Mouse (Mus musculus) olfactory bulb, adult 2 months (tissue): ENCODE measurements around the gene Zfhx3. TPM values are rescaled to one million over a fixed set of nuclear protein-coding genes. Genes with fewer than 3 reads are reported as not detected.
A peak's percentile ranks its signal among the peaks of the same experiment; 100 is the strongest.

Experiments used
- H3K27ac ChIP-seq: fragments of 200-500 bp; 2 replicates; pipeline ENCODE4 v1.5.1; 2012; ENCODE audit warnings: low read depth, low read length; ENCODE audit not compliant: insufficient read depth
- H3K4me1 ChIP-seq: fragments of 200-500 bp; 2 replicates; pipeline ENCODE4 v1.6.1; 2012; ENCODE audit warnings: low read length; ENCODE audit not compliant: control insufficient read depth, insufficient read depth
- H3K4me3 ChIP-seq: fragments of 200-500 bp; 2 replicates; pipeline ENCODE4 v1.5.1; 2012; ENCODE audit warnings: mild to moderate bottlenecking, low read depth, low read length, moderate library complexity; ENCODE audit not compliant: insufficient read depth
- CTCF ChIP-seq: fragments of 200-500 bp; IDR thresholded peaks from 2 replicates; pipeline ENCODE4 v1.5.1; 2012; ENCODE audit warnings: low read depth, mild to moderate bottlenecking, low read length, moderate library complexity; ENCODE audit not compliant: insufficient read depth
- POLR2A ChIP-seq: fragments of 200-500 bp; IDR thresholded peaks from 2 replicates; pipeline ENCODE4 v1.6.1; 2012; ENCODE audit warnings: mild to moderate bottlenecking, low read depth, low read length, moderate library complexity; ENCODE audit not compliant: insufficient read depth
- WGBS: fragments of 180-500 bp; shearing (Covaris S2); methylation state at CpG from one replicate; pipeline ENCODE4 v1.1.7; 2018; 5-methylcytosine and 5-hydroxymethylcytosine counted together
- polyA plus RNA-seq: library from polyadenylated mRNA; stranded (reverse); fragments of >200 nt; gene quantifications from 2 replicates; pipeline ENCODE4 v1.2.4, GENCODE M21; 2012; ENCODE audit warnings: low replicate concordance; ENCODE audit not compliant: missing spikeins, insufficient read depth, insufficient read length

Gene Zfhx3
- polyA plus RNA-seq, 1 experiment: not detected

DNA sequence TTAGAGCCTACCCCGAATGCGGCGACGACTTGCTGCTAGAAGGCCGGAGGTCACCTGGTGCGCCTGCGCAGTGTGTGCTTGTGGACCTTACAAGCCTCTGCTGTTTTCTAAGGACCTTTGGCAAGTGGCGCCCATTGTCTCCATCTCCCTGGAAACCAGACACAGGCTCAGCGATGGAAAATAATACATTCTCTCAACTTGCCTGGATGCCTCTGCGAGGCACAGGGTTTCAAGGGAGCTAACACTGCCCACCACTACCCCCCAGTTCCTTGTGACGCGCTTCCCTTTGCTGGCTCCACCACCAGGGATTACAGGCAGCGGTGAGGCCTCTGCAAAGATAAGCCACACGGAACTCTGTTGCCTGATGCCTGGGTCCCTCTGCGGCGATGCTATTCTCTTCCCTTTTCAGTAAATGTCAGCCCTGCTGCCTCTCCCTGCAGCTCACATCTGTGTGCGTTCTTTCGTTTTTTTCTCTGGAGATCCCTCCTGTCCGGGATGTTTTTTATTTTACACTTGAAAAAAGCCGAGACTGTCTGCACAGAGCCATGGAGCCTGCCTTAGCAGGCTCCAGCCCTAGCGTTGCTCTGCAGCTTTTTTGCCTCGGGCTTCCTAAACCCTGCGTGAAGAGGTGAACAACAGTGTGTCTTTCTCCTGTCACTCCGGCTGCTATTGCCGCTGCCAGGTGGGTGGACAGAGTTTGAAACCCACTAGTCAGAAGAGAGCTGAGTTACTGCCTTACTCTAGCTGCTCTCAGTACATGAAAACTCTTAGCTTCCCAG, 464.5 kb downstream of the Zfhx3 start:
- TF ChIP-seq POLR2A (no peak), CTCF (no peak)
- WGBS: 15% methylated on average over 25 of the region's 25 CpGs
- Histone ChIP-seq H3K4me1 (peaks cover 10% of the 10 kb centered on the region), H3K4me3 (peak overlapping the region; percentile 6), H3K27ac (no peak overlapping the region)

DNA sequence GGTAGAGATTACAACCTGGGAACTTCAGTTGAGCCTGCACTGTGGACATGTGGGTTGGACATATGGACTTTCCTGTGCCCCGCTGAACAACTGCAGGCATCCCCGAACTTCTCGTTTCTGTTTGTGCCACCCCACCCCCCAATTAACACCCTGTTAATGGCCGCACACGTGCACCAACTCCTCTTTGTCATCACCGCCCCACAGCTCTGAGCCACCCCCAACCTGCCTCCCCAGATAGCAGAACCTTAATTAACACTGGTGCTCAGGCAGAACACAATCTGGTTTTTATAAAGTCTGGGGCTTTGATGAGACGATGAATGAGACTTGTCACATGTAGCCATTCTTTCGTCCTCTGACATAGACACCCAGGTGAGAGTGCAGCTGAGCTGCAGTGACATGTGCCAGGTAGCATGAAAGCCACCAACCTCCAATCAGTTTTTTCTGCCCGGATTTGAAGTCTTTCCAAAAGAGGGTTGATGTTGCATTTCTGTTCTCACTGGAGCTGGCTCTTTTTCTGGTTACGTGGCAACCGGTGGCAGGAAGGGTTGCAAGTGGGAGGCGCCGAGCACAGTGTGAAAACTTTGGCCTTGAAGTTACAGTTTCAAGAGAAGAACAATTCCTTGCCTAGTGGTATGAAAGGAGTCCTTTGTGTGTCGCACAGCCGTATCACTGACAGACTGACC, 476.9 kb downstream of the Zfhx3 start:
- Histone ChIP-seq H3K27ac (no peak overlapping the region), H3K4me3 (no peak overlapping the region), H3K4me1 (peaks cover 5% of the 10 kb centered on the region; the same call in 1 of the 2 replicates)
- no peak for TF ChIP-seq CTCF
- no peak for TF ChIP-seq POLR2A
- 25% methylated on average over 15 of the region's 15 CpGs for WGBS

DNA sequence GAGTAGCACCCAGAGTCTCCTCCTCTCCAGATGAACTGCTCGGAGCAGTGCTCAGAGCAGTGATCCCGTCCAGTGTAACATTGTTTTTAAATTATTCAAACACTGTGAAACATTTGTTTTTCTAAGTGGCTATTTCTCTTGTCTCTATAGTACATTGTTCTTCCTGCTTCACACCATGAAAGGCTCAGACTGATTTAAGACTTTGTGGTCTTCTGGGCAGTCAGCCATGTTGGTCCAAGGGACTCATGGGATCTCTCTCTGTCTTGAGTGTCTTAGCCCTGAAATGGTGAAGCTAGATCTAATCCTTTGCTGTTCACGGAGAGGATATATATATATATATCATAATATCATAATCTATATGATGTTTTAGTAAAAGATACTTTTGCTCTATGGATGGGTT, 480.1 kb downstream of the Zfhx3 start:
- WGBS: 80% methylated on average over 3 of the region's 3 CpGs
- Histone ChIP-seq H3K27ac (no peak overlapping the region), H3K4me3 (no peak overlapping the region), H3K4me1 (peaks cover 5% of the 10 kb centered on the region; the same call in 1 of the 2 replicates)
- TF ChIP-seq POLR2A: no peak
- TF ChIP-seq CTCF: no peak

DNA sequence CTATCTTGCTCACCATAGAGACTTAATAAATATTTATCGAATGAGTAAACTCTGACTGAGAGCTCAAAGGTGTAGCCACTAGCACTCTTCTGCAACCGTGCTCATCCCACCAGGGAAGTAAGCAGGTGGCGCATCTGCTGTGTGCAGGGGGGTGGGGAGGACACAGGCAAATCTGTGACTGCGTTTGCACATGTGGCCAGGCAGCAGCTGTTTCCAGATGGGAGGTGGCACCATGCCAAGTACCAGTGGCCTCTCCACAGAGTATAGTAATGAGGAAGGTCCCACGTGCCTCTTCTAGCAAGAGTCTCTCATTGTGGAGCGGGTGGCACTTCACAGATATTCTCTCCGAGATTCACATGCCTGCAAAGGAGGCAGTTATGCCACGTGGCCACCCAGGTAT, 481.9 kb downstream of the Zfhx3 start:
- no peak overlapping the region for H3K27ac ChIP-seq
- TF ChIP-seq POLR2A (no peak), CTCF (no peak)
- 70% methylated on average over 8 of the region's 8 CpGs for WGBS

GRCm38 (mm10) chr8:108433321-108433720, 490.9 kb downstream of the Zfhx3 start:
- 42% methylated on average over 5 of the region's 5 CpGs for WGBS

More for the DNA sequence above, 481.9 kb downstream of the Zfhx3 start:
- peaks cover 2% of the 10 kb centered on the region; the same call in 1 of the 2 replicates for H3K4me1 ChIP-seq
- no peak overlapping the region for H3K4me3 ChIP-seq

DNA sequence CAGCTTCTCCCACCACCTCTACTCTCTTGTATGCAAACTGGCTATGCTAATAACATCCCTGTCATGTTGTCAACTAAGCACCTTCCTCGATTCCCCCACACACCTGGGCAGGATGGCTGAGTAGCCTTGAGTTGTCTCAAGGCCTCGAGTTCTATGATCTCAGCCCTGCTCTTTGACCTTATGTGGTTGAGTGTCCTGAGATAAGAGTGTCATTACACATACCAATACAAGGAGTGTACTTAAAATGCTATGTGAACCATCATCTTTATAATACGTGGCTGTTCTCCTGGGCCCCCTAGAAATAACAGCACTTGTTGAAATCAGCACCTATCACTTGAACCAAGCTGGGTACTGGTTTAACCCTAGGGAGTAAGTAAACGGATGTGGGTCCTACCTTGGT, 492.1 kb downstream of the Zfhx3 start:
- TF ChIP-seq CTCF (no peak), POLR2A (no peak)
- no peaks in the 10 kb centered on the region for H3K4me1 ChIP-seq
- 95% methylated on average over 4 of the region's 4 CpGs for WGBS
- H3K4me3 ChIP-seq: no peak overlapping the region
- H3K27ac ChIP-seq: no peak overlapping the region

More at GRCm38 (mm10) chr8:108433321-108433720, 490.9 kb downstream of the Zfhx3 start:
- Histone ChIP-seq H3K4me3 (no peak overlapping the region), H3K27ac (no peak overlapping the region), H3K4me1 (no peaks in the 10 kb centered on the region)
- TF ChIP-seq CTCF (no peak), POLR2A (no peak)

DNA sequence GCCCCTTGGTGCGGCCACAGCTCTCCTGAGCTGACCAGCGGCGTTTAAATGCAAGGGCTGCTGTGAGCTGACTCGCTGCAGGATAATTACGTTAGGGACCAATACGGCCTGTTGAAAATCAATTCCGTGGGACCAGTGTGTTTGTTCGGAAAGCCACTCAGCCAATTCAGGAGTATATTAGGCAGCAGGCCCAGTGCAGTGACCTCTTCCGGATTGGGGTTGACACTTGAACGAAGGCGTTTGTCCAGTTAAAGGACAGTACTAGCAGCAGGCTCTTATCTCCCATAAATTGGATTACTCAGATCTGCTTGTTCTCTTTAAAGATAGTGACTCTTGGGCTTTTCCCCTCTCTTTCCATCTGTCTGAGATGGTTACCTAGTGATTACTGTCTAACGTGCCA, 493.9 kb downstream of the Zfhx3 start:
- 81% methylated on average over 12 of the region's 12 CpGs for WGBS
- Histone ChIP-seq H3K27ac (no peak overlapping the region), H3K4me1 (no peaks in the 10 kb centered on the region), H3K4me3 (no peak overlapping the region)
- no peak for TF ChIP-seq CTCF
- no peak for TF ChIP-seq POLR2A

DNA sequence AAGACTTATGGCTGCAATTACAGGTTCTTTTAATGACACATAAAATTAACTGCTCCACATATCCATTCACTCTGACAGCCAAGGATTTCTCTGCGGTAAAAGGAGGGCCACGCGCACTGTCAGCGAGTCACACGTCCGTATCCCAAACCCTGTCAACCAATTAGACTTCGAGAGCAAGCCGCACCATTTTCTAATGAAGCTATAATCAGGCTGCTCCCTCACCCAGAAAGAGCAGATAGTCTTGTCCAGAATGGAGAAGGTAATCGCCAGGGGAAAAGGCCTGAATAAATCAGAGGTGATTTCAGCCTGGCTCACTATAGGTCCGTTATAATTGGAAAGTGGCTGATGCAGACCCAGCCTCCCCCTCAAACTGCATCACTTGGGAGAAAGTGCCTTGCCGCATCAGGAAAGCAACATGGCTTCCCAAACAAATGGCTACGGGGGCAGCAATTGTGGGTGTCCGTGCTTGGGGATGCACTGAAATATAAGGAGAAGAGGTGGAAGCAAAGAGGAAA, 494.9 kb downstream of the Zfhx3 start:
- H3K4me3 ChIP-seq: no peak overlapping the region
- 82% methylated on average over 13 of the region's 13 CpGs for WGBS
- no peak overlapping the region for H3K27ac ChIP-seq
- no peaks in the 10 kb centered on the region for H3K4me1 ChIP-seq
- TF ChIP-seq CTCF (no peak), POLR2A (no peak)

DNA sequence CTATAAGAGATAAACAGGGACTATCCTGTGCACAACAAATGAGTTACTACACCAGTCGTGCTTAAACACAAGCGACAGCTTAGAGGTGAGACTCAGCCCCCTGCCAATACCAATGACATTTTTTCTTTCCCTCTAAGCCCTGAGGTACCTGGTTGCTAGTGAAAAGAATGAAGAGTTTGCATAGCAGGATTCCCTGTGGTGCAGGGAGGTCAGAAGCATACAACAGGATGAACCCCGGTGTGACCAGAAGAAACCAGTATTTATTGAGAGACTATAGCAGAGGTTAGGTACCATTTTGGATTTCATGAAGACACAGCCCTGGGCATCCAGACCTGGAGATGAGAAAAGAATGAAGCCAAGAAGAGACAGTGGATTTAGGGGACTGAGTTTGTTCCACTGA, 498.0 kb downstream of the Zfhx3 start:
- Histone ChIP-seq H3K4me1 (no peaks in the 10 kb centered on the region), H3K27ac (no peak overlapping the region), H3K4me3 (no peak overlapping the region)
- TF ChIP-seq CTCF (no peak), POLR2A (no peak)
- 70% methylated on average over 3 of the region's 3 CpGs for WGBS
